Mouse (Mus musculus) limb, embryonic 11.5 days (tissue): ENCODE measurements around the gene Ctbp2. TPM values are rescaled to one million over a fixed set of nuclear protein-coding genes. Genes with fewer than 3 reads are reported as not detected.

ENCODE experiments used
- ATAC-seq: fragments of 200-750 bp; cut with Nextera tagmentation; 2 replicates; pipeline ENCODE4 v1.8.0; 2017; ENCODE audit warnings: low read depth; ENCODE audit not compliant: insufficient number of reproducible peaks, low FRiP score, low TSS enrichment
- DNase-seq: peaks from one replicate; pipeline ENCODE4 v3.0.0-alpha.2; 2015; ENCODE audit warnings: low spot score
- H3K27ac ChIP-seq: fragments of 300-500 bp; sonication (generic); replicated peaks from 2 replicates; pipeline ENCODE4 v1.5.1; 2014; ENCODE audit warnings: low read depth, mild to moderate bottlenecking, low read length
- H3K27me3 ChIP-seq: fragments of 300-500 bp; sonication (generic); 2 replicates; pipeline ENCODE4 v1.6.1; 2014; ENCODE audit warnings: mild to moderate bottlenecking, low read length, mixed read lengths; ENCODE audit not compliant: control insufficient read depth, insufficient read depth
- H3K36me3 ChIP-seq: fragments of 300-500 bp; sonication (generic); 2 replicates; pipeline ENCODE4 v1.6.1; 2014; ENCODE audit warnings: mild to moderate bottlenecking, low read length, moderate library complexity, mixed read lengths; ENCODE audit not compliant: control insufficient read depth, insufficient read depth
- H3K4me1 ChIP-seq: fragments of 300-500 bp; sonication (generic); 2 replicates; pipeline ENCODE4 v1.6.1; 2014; ENCODE audit warnings: low read length, mixed read lengths; ENCODE audit not compliant: control insufficient read depth, insufficient read depth
- H3K4me2 ChIP-seq: fragments of 300-500 bp; sonication (generic); 2 replicates; pipeline ENCODE4 v1.6.1; 2014; ENCODE audit warnings: low read depth, mild to moderate bottlenecking, moderate library complexity; ENCODE audit not compliant: severe bottlenecking
- H3K4me3 ChIP-seq: fragments of 300-500 bp; sonication (generic); 2 replicates; pipeline ENCODE4 v1.5.1; 2014; ENCODE audit warnings: low read depth, low read length
- H3K9ac ChIP-seq: fragments of 300-500 bp; sonication (generic); 2 replicates; pipeline ENCODE4 v1.6.1; 2014; ENCODE audit warnings: mild to moderate bottlenecking, low read length
- H3K9me3 ChIP-seq: fragments of 300-500 bp; sonication (generic); 2 replicates; pipeline ENCODE4 v1.6.1; 2016; ENCODE audit warnings: low read length; ENCODE audit not compliant: control insufficient read depth
- WGBS: fragments of 180-500 bp; shearing (Covaris S2); extraction: QIAGEN DNeasy Blood & Tissue Kit; methylation state at CpG from one replicate; pipeline ENCODE4 v1.1.7; 2014; 5-methylcytosine and 5-hydroxymethylcytosine counted together
- polyA plus RNA-seq: library from polyadenylated mRNA; unstranded; fragments of >200 nt; fragmentation: Nextera tagmentation; extraction: Ambion mirVana; gene quantifications from 2 replicates; pipeline ENCODE4 v1.2.1, GENCODE M21; 2014

Gene Ctbp2
- polyA plus RNA-seq, 1 experiment from 2014 or later, result 144 TPM

DNA sequence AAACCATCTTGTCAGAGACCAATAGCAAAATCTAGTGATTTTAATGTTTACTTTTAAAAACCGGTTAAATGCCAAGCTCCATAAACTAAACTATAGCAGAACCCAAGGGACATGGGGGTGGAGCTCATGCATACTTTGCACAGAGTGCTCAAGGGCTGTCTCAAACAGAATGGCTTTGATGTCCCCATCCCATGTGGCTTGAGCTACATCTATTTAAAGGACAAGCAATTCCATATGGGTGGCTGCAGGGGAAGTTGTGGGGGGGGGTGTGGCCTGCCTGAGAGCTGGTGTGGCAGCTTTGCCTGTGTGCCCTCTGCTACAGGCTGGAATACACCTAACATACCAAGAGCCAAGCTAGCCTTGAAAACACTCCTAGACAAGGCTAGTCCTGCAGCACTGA lies 99.5 kb downstream of the Ctbp2 start:
- no peak for DNase-seq
- WGBS, result 46% methylated on average over 1 of the region's 1 CpGs
- Histone ChIP-seq H3K27ac (no peak overlapping the region), H3K4me1 (peaks cover 22% of the 10 kb centered on the region), H3K36me3 (no peaks in the 10 kb centered on the region), H3K27me3 (no peaks in the 10 kb centered on the region), H3K4me2 (no peak overlapping the region), H3K4me3 (no peak overlapping the region), H3K9me3 (no peaks in the 10 kb centered on the region), H3K9ac (no peak overlapping the region)
- no peak; the same call in 1 of the 2 replicates for ATAC-seq

DNA sequence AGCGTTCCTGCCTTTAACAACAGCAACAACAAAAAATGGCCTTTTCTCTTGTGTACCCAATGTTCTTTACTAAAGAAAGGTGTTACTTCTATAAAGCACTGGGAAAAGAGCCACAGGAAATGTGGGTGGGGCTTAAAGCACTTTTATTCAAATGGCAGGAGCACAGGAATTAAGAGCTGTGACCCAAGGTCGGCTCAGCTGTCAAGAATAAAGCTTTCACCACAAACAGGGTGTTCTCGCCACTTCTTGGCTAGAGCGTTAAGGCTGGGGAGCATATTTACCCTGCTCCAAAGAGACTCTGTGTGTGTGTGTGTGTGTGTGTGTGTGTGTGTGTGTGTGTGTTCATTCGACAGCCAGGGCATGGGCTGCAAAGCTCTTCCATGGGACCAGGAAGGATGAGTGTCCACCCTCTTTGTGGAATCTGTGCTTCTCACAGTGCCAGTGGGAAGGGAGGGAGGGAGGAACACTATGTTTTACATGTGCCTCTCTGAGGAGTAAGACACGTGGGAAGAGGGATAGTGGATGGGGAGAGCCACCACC lies 104.6 kb downstream of the Ctbp2 start:
- Histone ChIP-seq H3K27me3 (no peaks in the 10 kb centered on the region), H3K4me2 (no peak overlapping the region), H3K4me1 (peaks cover 22% of the 10 kb centered on the region), H3K9me3 (no peaks in the 10 kb centered on the region), H3K9ac (no peak overlapping the region), H3K27ac (no peak overlapping the region), H3K36me3 (no peaks in the 10 kb centered on the region), H3K4me3 (no peak overlapping the region)
- ATAC-seq (no peak), DNase-seq (no peak)
- WGBS, result 34% methylated on average over 6 of the region's 6 CpGs

GRCm38 (mm10) chr7:133018961-133019360 lies 105.2 kb downstream of the Ctbp2 start:
- Histone ChIP-seq H3K27me3 (no peaks in the 10 kb centered on the region), H3K4me2 (no peak overlapping the region), H3K4me3 (no peak overlapping the region), H3K36me3 (no peaks in the 10 kb centered on the region), H3K4me1 (peaks cover 22% of the 10 kb centered on the region), H3K9ac (no peak overlapping the region), H3K9me3 (no peaks in the 10 kb centered on the region), H3K27ac (no peak overlapping the region)
- DNase-seq (no peak), ATAC-seq (no peak)
- WGBS, result 71% methylated on average over 7 of the region's 7 CpGs

GRCm38 (mm10) chr7:133015416-133016070 lies 108.6 kb downstream of the Ctbp2 start:
- no peaks in the 10 kb centered on the region for H3K27me3 ChIP-seq
- H3K27ac ChIP-seq, result no peak overlapping the region; the same call in 1 of the 2 replicates
- H3K4me1 ChIP-seq, result peaks cover 26% of the 10 kb centered on the region
- no peaks in the 10 kb centered on the region for H3K36me3 ChIP-seq
- ATAC-seq, result no peak
- 60% methylated on average over 7 of the region's 7 CpGs for WGBS
- H3K9ac ChIP-seq, result no peak overlapping the region; the same call in 1 of the 2 replicates
- no peak for DNase-seq
- H3K4me3 ChIP-seq, result no peak overlapping the region
- no peaks in the 10 kb centered on the region for H3K9me3 ChIP-seq
- H3K4me2 ChIP-seq, result no peak overlapping the region

- H3K4me1 ChIP-seq, result peaks cover 19% of the 10 kb centered on the region
- H3K27ac ChIP-seq, result no peak overlapping the region; the same call in 1 of the 2 replicates
- 96% methylated on average over 14 of the region's 14 CpGs for WGBS
Measured at GRCm38 (mm10) chr7:133014631-133015030, 109.5 kb downstream of the Ctbp2 start.

GRCm38 (mm10) chr7:133013923-133014322 lies 110.2 kb downstream of the Ctbp2 start:
- Histone ChIP-seq H3K9me3 (no peaks in the 10 kb centered on the region), H3K27ac (no peak overlapping the region), H3K4me3 (no peak overlapping the region), H3K36me3 (peaks cover 2% of the 10 kb centered on the region; the same call in 1 of the 2 replicates), H3K27me3 (no peaks in the 10 kb centered on the region), H3K4me2 (no peak overlapping the region), H3K9ac (no peak overlapping the region), H3K4me1 (peaks cover 17% of the 10 kb centered on the region)
- 87% methylated on average over 10 of the region's 10 CpGs for WGBS
- ATAC-seq (no peak), DNase-seq (no peak)

More at GRCm38 (mm10) chr7:133014631-133015030, 109.5 kb downstream of the Ctbp2 start:
- Histone ChIP-seq H3K4me3 (no peak overlapping the region), H3K9me3 (no peaks in the 10 kb centered on the region), H3K4me2 (no peak overlapping the region), H3K36me3 (peaks cover under 1% of the 10 kb centered on the region; the same call in 1 of the 2 replicates), H3K9ac (no peak overlapping the region), H3K27me3 (no peaks in the 10 kb centered on the region)
- DNase-seq (no peak), ATAC-seq (no peak)

DNA sequence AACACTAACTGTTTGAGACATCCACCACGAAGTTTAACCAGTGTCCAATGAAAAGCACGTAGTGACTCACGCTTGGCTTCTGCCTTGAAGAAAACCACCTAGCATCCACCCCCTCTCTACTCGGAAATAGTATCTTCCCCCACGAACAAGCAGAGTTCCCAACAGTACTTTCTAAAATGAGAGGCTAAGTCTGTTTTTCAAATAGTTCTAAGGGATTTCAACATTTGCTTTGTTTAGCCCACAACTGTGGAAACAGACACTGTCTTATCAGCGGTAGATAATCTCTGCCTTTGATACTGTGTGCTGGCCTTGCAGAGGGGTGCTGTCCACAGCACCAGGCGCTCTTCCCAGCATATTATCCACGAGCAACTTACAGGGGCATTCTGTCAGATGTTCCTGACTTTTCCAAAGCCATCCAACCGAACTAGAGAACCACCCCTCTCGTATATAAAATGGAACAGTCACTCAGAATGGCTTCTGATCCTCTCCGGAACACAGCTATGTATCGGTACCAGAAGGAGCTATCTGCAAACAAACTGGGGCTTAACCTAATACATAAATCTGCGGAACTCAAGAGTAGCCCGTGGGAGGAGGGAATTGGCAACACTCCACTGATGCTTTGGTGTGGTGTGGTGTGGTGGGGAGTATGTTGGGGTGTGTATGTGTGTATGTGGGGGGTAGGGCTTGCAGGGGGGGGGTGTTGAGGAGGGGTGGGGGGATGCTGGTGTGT lies 111.4 kb downstream of the Ctbp2 start:
- no peak overlapping the region for H3K4me3 ChIP-seq
- peaks cover 2% of the 10 kb centered on the region; the same call in 1 of the 2 replicates for H3K36me3 ChIP-seq
- H3K27ac ChIP-seq, result no peak overlapping the region
- H3K9me3 ChIP-seq, result no peaks in the 10 kb centered on the region
- H3K4me2 ChIP-seq, result no peak overlapping the region
- WGBS, result 72% methylated on average over 14 of the region's 14 CpGs
- no peak for ATAC-seq
- H3K27me3 ChIP-seq, result no peaks in the 10 kb centered on the region
- H3K9ac ChIP-seq, result no peak overlapping the region
- no peak for DNase-seq
- H3K4me1 ChIP-seq, result peaks cover 17% of the 10 kb centered on the region

GRCm38 (mm10) chr7:133011611-133012010 lies 112.5 kb downstream of the Ctbp2 start:
- Histone ChIP-seq H3K9ac (no peak overlapping the region), H3K4me1 (peaks cover 20% of the 10 kb centered on the region), H3K4me2 (no peak overlapping the region), H3K9me3 (no peaks in the 10 kb centered on the region), H3K4me3 (no peak overlapping the region), H3K36me3 (peaks cover 4% of the 10 kb centered on the region; the same call in 1 of the 2 replicates), H3K27ac (no peak overlapping the region), H3K27me3 (no peaks in the 10 kb centered on the region)
- ATAC-seq, result no peak
- WGBS, result 69% methylated on average over 4 of the region's 4 CpGs
- no peak for DNase-seq
